Mouse (Mus musculus) lung, postnatal 0 days (tissue): ENCODE measurements around the gene Ccdc28b.

ENCODE experiments used
- CTCF ChIP-seq: IDR thresholded peaks from 2 replicates; pipeline ENCODE4 v1.5.1; 2016; ENCODE audit warnings: antibody characterized with exemption, mild to moderate bottlenecking
- EP300 ChIP-seq: IDR thresholded peaks from 2 replicates; pipeline ENCODE4 v1.6.1; 2016; ENCODE audit warnings: antibody characterized with exemption, mild to moderate bottlenecking, control low read depth

- TF ChIP-seq EP300 (no peak), CTCF (no peak)
Observed at GRCm38 (mm10) chr4:129578466-129578865, 45.3 kb downstream of the Ccdc28b start, which contains the start of gene Fam167b.
